Mouse (Mus musculus) midbrain, embryonic 15.5 days (tissue): ENCODE results near the gene P4ha1. TPM values are rescaled to one million over a fixed set of nuclear protein-coding genes. Genes with fewer than 3 reads are reported as not detected.

Experiments
- ATAC-seq: fragments of 200-750 bp; cut with Nextera tagmentation; replicated peaks from 2 replicates; pipeline ENCODE4 v1.8.0; 2017; ENCODE audit warnings: moderate TSS enrichment
- H3K27ac ChIP-seq: fragments of 300-500 bp; sonication (generic); 2 replicates; pipeline ENCODE4 v1.5.1; 2015; ENCODE audit warnings: mild to moderate bottlenecking, inconsistent platforms
- H3K27me3 ChIP-seq: fragments of 300-500 bp; sonication (generic); replicated peaks from 2 replicates; pipeline ENCODE4 v1.6.1; 2015; ENCODE audit warnings: inconsistent platforms
- H3K36me3 ChIP-seq: fragments of 300-500 bp; sonication (generic); replicated peaks from 2 replicates; pipeline ENCODE4 v1.6.1; 2015; ENCODE audit warnings: inconsistent platforms
- H3K4me1 ChIP-seq: fragments of 300-500 bp; sonication (generic); 2 replicates; pipeline ENCODE4 v1.6.1; 2015; ENCODE audit warnings: inconsistent platforms
- H3K4me2 ChIP-seq: fragments of 300-500 bp; sonication (generic); 2 replicates; pipeline ENCODE4 v1.6.1; 2015; ENCODE audit warnings: inconsistent platforms, mild to moderate bottlenecking, moderate library complexity
- H3K4me3 ChIP-seq: fragments of 300-500 bp; sonication (generic); 2 replicates; pipeline ENCODE4 v1.5.1; 2015; ENCODE audit warnings: mild to moderate bottlenecking, inconsistent platforms
- H3K9ac ChIP-seq: fragments of 300-500 bp; sonication (generic); 2 replicates; pipeline ENCODE4 v1.6.1; 2015; ENCODE audit warnings: mild to moderate bottlenecking, inconsistent platforms
- H3K9me3 ChIP-seq: fragments of 300-500 bp; sonication (generic); 2 replicates; pipeline ENCODE4 v1.6.1; 2016; ENCODE audit warnings: inconsistent platforms
- WGBS: fragments of 180-500 bp; shearing (Covaris S2); methylation state at CpG from one replicate; pipeline ENCODE4 v1.1.7; 2015; ENCODE audit warnings: mixed read lengths; 5-methylcytosine and 5-hydroxymethylcytosine counted together
- polyA plus RNA-seq: library from polyadenylated mRNA; unstranded; fragments of >200 nt; fragmentation: Nextera tagmentation; extraction: Ambion mirVana; gene quantifications from 2 replicates; pipeline ENCODE4 v1.2.1, GENCODE M21; 2015

P4ha1 gene
- polyA plus RNA-seq, 1 experiment from 2014 or later = 26.0 TPM

GRCm38 (mm10) chr10:59326612-59327315 is 3.7 kb downstream of the P4ha1 start:
- Histone ChIP-seq H3K27ac (no peak overlapping the region), H3K9me3 (no peaks in the 10 kb centered on the region), H3K4me1 (peaks cover 23% of the 10 kb centered on the region), H3K4me3 (no peak overlapping the region), H3K36me3 (no peaks in the 10 kb centered on the region), H3K27me3 (no peaks in the 10 kb centered on the region), H3K4me2 (no peak overlapping the region), H3K9ac (no peak overlapping the region)
- WGBS = 80% methylated on average over 8 of the region's 8 CpGs
- no peak for ATAC-seq

GRCm38 (mm10) chr10:59327316-59327710 is 4.2 kb downstream of the P4ha1 start:
- Histone ChIP-seq H3K9me3 (no peaks in the 10 kb centered on the region), H3K27ac (no peak overlapping the region), H3K4me2 (no peak overlapping the region)

GRCm38 (mm10) chr10:59331546-59332256 is 8.6 kb downstream of the P4ha1 start:
- H3K4me1 ChIP-seq = no peaks in the 10 kb centered on the region
- 89% methylated on average over 6 of the region's 6 CpGs for WGBS
- ATAC-seq = no peak
- H3K36me3 ChIP-seq = no peaks in the 10 kb centered on the region
- no peak overlapping the region for H3K4me2 ChIP-seq
- no peaks in the 10 kb centered on the region for H3K27me3 ChIP-seq
- no peak overlapping the region for H3K4me3 ChIP-seq
- no peak overlapping the region for H3K9ac ChIP-seq
- H3K27ac ChIP-seq = no peak overlapping the region
- no peaks in the 10 kb centered on the region for H3K9me3 ChIP-seq

More at GRCm38 (mm10) chr10:59327316-59327710, 4.2 kb downstream of the P4ha1 start:
- peaks cover 21% of the 10 kb centered on the region for H3K4me1 ChIP-seq
- WGBS = 85% methylated on average over 3 of the region's 3 CpGs
- no peaks in the 10 kb centered on the region for H3K27me3 ChIP-seq
- ATAC-seq = no peak
- no peak overlapping the region for H3K4me3 ChIP-seq
- H3K9ac ChIP-seq = no peak overlapping the region
- no peaks in the 10 kb centered on the region for H3K36me3 ChIP-seq

- Histone ChIP-seq H3K9me3 (no peaks in the 10 kb centered on the region), H3K36me3 (peaks cover 4% of the 10 kb centered on the region; the same call in 1 of the 2 replicates), H3K9ac (no peak overlapping the region), H3K4me2 (no peak overlapping the region), H3K27ac (no peak overlapping the region), H3K27me3 (no peaks in the 10 kb centered on the region), H3K4me1 (no peaks in the 10 kb centered on the region), H3K4me3 (no peak overlapping the region)
- 85% methylated on average over 4 of the region's 4 CpGs for WGBS
- ATAC-seq = no peak
These were observed 10.3 kb downstream of the P4ha1 start for GRCm38 (mm10) chr10:59333400-59333799.

- H3K36me3 ChIP-seq = peaks cover 14% of the 10 kb centered on the region; the same call in 1 of the 2 replicates
- no peak overlapping the region for H3K4me3 ChIP-seq
- WGBS = 81% methylated on average over 4 of the region's 4 CpGs
- H3K27ac ChIP-seq = no peak overlapping the region
- H3K9me3 ChIP-seq = no peaks in the 10 kb centered on the region
- no peak overlapping the region for H3K4me2 ChIP-seq
- ATAC-seq = no peak
- H3K4me1 ChIP-seq = no peaks in the 10 kb centered on the region
- H3K27me3 ChIP-seq = no peaks in the 10 kb centered on the region
- no peak overlapping the region for H3K9ac ChIP-seq
These were observed 12.1 kb downstream of the P4ha1 start for GRCm38 (mm10) chr10:59334899-59335798.

GRCm38 (mm10) chr10:59336124-59336523 is 13.0 kb downstream of the P4ha1 start:
- 82% methylated on average over 2 of the region's 2 CpGs for WGBS
- no peak for ATAC-seq
- Histone ChIP-seq H3K27me3 (no peaks in the 10 kb centered on the region), H3K4me1 (no peaks in the 10 kb centered on the region), H3K4me2 (no peak overlapping the region), H3K4me3 (no peak overlapping the region), H3K9me3 (no peaks in the 10 kb centered on the region), H3K27ac (no peak overlapping the region), H3K36me3 (peaks cover 17% of the 10 kb centered on the region; the same call in 1 of the 2 replicates), H3K9ac (no peak overlapping the region)

- no peak overlapping the region for H3K4me2 ChIP-seq
- H3K36me3 ChIP-seq = peaks cover 23% of the 10 kb centered on the region; the same call in 1 of the 2 replicates
- no peak overlapping the region for H3K27ac ChIP-seq
- ATAC-seq = no peak
- H3K4me1 ChIP-seq = no peaks in the 10 kb centered on the region
- 96% methylated on average over 2 of the region's 2 CpGs for WGBS
- no peaks in the 10 kb centered on the region for H3K9me3 ChIP-seq
- no peak overlapping the region for H3K9ac ChIP-seq
- H3K27me3 ChIP-seq = no peaks in the 10 kb centered on the region
- no peak overlapping the region for H3K4me3 ChIP-seq
These were observed 23.5 kb downstream of the P4ha1 start for GRCm38 (mm10) chr10:59346560-59346959.

GRCm38 (mm10) chr10:59348200-59348599 is 25.1 kb downstream of the P4ha1 start:
- no peak for ATAC-seq
- no peak overlapping the region for H3K4me3 ChIP-seq

GRCm38 (mm10) chr10:59349536-59349935 is 26.4 kb downstream of the P4ha1 start:
- ATAC-seq = no peak
- 96% methylated on average over 2 of the region's 2 CpGs for WGBS
- peaks cover 24% of the 10 kb centered on the region; the same call in 1 of the 2 replicates for H3K36me3 ChIP-seq

More at GRCm38 (mm10) chr10:59348200-59348599, 25.1 kb downstream of the P4ha1 start:
- WGBS = 96% methylated on average over 9 of the region's 9 CpGs
- Histone ChIP-seq H3K4me1 (no peaks in the 10 kb centered on the region), H3K27ac (no peak overlapping the region), H3K9ac (no peak overlapping the region), H3K9me3 (no peaks in the 10 kb centered on the region), H3K27me3 (no peaks in the 10 kb centered on the region), H3K4me2 (no peak overlapping the region), H3K36me3 (peaks cover 26% of the 10 kb centered on the region; the same call in 1 of the 2 replicates)

GRCm38 (mm10) chr10:59353065-59353464 is 30.0 kb downstream of the P4ha1 start:
- Histone ChIP-seq H3K4me1 (no peaks in the 10 kb centered on the region), H3K27ac (no peak overlapping the region), H3K4me3 (no peak overlapping the region), H3K4me2 (no peak overlapping the region), H3K27me3 (no peaks in the 10 kb centered on the region), H3K9me3 (no peaks in the 10 kb centered on the region), H3K36me3 (peaks cover 26% of the 10 kb centered on the region; the same call in 1 of the 2 replicates), H3K9ac (no peak overlapping the region)
- WGBS = 51% methylated on average over 1 of the region's 1 CpGs
- no peak for ATAC-seq

More at GRCm38 (mm10) chr10:59349536-59349935, 26.4 kb downstream of the P4ha1 start:
- no peak overlapping the region for H3K4me2 ChIP-seq
- no peak overlapping the region for H3K27ac ChIP-seq
- no peaks in the 10 kb centered on the region for H3K27me3 ChIP-seq
- no peak overlapping the region for H3K9ac ChIP-seq
- H3K4me3 ChIP-seq = no peak overlapping the region
- H3K4me1 ChIP-seq = no peaks in the 10 kb centered on the region
- H3K9me3 ChIP-seq = no peaks in the 10 kb centered on the region

- 77% methylated on average over 12 of the region's 12 CpGs for WGBS
- H3K36me3 ChIP-seq = peaks cover 18% of the 10 kb centered on the region; the same call in 1 of the 2 replicates
These were observed 31.0 kb downstream of the P4ha1 start for GRCm38 (mm10) chr10:59354120-59354519.

GRCm38 (mm10) chr10:59355020-59355419 is 31.9 kb downstream of the P4ha1 start:
- Histone ChIP-seq H3K27me3 (no peaks in the 10 kb centered on the region), H3K36me3 (peaks cover 18% of the 10 kb centered on the region; the same call in 1 of the 2 replicates), H3K9me3 (no peaks in the 10 kb centered on the region), H3K4me1 (no peaks in the 10 kb centered on the region), H3K4me2 (no peak overlapping the region), H3K4me3 (no peak overlapping the region), H3K27ac (no peak overlapping the region), H3K9ac (no peak overlapping the region)
- WGBS = 89% methylated on average over 8 of the region's 8 CpGs
- no peak for ATAC-seq

More at GRCm38 (mm10) chr10:59354120-59354519, 31.0 kb downstream of the P4ha1 start:
- H3K4me3 ChIP-seq = no peak overlapping the region
- no peaks in the 10 kb centered on the region for H3K4me1 ChIP-seq
- H3K27me3 ChIP-seq = no peaks in the 10 kb centered on the region
- no peak overlapping the region for H3K4me2 ChIP-seq
- H3K9ac ChIP-seq = no peak overlapping the region
- no peak for ATAC-seq
- H3K9me3 ChIP-seq = no peaks in the 10 kb centered on the region
- no peak overlapping the region for H3K27ac ChIP-seq
